Mouse (Mus musculus) right cerebral cortex, postnatal 14 days (tissue): ENCODE results near the gene Lingo2.
"Not testable (repeated sequence)": the region's sequence is repeated elsewhere in the genome, so short reads cannot be mapped to it uniquely, and the experiment has no call there.

ENCODE experiments used
- DNase-seq: peaks from one replicate; pipeline ENCODE4 v3.0.0; 2022

Gene Lingo2

DNA sequence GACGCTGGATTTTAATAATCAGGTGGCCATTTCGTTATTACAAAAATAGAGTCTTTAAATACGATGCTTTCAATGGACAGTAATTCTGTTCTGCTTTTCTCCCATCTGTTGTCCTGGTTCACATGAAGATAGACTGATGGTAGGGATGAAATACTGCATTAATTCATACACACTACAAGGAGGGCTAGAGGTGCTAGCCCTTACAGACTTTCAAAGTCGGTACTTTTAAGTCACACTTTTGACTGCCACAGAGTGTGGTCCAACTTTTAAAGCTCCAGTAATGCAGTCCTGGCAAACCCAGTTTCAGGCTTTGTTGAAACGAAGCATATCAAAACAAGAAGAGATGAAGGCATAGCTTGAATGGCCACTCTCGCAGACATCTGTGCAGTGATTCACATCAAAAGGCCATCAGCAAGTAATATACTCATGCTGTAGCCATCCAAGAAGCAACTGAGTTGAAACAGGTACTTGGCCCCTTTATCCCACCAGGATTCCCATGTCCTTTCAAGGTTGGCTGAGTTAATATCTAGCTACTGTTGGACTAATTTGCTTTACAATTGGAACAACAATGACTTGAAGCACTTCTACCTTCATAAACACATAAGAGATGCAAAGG, 872.5 kb downstream of the Lingo2 start:
- DNase-seq, result no peak

DNA sequence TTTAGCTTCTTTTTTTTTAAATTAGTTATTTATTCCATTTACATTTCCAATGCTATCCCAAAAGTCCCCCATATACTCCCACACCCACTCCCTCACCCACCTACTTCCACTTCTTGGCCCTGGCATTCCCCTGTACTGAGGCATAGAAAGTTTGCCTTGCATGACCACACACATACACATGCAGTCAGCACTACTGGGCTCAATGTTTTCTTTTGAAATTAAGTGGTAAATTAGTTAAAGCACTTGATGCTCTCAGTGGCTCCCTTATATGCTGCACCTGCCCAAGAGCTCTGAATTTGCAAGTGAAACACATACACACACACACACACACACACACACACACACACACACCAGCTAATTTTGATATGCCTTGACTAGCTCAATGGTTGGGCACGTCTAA, 886.8 kb downstream of the Lingo2 start:
- DNase-seq, result not testable (repeated sequence)

DNA sequence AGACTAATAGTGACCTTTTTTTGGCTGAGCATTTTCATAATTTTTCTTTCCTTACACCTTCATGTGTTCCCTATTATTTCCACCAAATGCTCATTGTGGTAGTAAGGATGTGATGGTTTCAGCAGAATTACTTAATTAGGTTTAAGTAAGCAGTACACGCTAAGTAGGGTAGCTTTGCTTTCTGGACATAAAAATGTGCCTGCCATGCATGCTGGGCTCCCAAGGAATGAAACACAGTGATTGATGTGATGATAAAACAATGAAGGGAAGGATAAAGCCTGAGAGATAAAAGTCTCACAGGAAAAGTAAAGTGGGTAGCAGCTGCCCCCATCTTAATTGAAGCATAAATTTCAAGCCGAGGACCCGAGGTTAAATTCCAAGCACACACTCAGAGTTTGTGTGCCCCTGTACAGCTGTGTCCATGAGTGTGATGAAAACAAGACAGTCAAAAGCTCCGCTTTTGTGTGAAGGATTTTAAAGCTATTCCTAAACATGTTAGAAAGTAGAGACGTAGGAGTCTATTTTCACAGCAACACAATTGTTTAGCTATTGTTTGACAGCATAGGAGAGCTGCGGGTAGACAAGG, 898.7 kb downstream of the Lingo2 start:
- DNase-seq, result no peak

DNA sequence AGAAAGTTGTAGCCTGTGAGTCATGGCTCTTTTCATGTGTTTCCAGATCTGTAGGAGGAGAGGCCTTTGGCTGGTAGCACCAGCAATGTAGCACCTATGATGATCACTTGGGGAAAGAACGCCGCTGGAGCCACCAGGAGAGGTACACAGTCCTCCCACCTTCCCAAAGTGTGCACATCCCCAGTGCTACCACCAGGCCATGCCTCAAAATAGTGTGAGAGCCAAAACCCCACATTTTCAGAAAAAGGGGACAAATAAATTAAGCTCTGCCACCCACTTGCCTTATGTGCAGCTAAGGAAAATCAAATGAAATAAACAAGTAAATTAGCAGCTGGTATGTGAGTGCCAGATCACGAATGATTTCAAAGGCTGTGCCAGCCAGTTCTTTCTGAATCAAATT, 911.2 kb downstream of the Lingo2 start:
- no peak for DNase-seq

DNA sequence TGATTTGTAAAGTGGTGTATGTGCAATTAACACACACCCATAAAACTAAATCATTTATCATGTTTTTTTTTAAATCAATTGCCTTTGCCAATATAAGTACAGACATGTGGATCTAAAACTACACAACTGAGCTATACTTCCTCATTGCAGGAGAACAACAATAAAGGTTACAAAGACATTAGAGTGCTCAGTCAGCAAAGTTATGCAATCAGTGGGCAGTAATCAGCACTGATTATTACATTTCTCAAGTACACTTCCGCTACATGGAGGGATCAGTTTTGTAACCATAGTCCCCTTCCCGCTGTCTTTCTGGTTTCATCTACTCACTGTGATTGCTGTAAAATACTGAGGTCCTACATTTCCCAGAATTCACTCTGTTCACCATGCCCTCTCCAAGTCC, 912.8 kb downstream of the Lingo2 start:
- DNase-seq, result no peak

DNA sequence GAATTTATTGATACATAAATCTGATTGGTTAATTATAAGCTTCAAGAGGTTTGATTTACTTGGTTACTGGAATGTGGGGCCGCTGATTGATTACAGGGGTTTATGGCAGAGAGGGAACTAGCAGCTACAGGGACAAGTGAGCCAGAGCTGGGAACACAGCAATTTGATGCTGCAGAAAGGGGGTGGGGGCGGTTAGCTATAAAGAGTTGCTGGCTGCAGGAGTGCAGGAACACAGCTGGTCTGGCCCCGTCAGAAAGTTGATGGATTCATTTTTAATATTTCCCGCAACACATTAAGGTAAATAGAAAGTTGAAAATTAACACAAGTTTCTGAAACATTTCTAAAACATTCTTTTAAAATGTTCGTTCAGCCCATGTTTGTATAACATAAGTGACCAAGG, 919.5 kb downstream of the Lingo2 start:
- no peak for DNase-seq

DNA sequence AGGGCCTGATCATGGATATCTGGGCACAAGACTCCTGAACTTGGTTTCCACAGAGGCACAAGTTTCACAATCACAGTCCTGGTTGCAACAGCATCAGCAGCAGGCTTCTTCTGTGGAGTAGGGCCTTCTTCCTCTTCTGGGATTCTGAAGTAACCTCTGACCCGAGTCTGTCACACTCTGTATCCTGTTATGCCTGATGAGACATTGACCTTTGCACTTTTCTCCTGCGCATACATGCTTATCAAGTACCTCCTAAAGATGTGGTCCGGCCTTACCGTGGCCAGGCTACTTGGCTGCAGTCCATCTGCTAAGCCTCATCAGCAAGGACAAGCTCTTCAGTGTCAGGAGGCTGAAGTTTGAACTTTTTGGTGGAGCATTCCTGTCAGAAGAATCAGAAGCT, 937.4 kb downstream of the Lingo2 start:
- DNase-seq, result no peak

DNA sequence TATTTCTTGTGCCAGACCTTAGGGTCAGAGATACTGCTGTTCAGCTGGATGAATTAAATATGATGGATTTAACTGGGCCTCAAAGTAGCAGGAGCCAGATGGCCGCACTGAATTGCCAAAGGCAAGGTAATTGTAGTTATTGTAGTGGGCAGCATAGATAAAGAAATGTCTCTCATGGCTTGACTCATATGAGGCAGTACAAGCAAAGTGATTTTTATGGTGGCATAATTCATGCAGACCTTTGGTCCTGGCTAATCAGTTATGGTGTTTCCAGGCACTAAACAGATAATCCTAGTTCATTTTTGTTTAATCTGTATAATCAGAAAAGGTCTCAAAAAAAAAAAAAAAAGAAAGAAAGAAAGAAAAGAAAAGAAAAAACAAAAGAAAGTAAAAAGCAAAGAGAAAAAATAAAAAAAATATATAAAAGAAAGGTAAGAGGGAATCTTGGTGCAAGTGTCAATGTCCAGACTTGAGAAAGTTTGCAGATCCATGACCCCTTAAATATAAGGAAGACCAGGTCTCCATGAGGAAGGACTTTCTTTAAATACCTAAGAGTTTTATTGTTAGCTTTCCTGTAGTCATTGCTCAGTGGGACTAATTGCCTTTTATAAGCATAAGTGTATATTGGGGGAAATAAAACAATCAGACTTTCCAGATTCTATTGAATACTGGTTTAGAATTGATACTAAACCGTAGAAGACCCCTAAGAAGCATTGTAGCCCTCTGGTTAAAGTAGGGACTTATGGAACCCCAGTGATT, 959.4 kb downstream of the Lingo2 start:
- no peak for DNase-seq

DNA sequence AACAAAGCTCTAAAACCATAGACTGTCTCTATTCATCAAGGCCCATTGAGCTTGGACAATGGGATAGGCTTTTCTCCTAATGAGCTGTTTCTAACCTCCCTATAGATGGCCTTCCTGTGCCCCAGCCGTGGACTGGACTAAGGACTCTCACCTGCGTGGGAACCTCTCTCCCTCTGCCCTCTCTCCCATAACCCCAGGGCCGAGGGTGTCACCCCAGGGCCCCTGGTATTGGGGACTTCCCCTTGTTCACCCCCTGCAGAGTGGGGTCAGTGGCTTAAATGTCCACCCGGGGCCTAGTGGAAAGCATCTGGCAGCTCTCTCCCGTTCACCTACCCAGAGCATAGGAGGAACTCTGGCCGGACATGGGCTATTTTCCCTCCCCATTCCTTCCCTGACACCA, 965.5 kb downstream of the Lingo2 start:
- DNase-seq, result no peak

DNA sequence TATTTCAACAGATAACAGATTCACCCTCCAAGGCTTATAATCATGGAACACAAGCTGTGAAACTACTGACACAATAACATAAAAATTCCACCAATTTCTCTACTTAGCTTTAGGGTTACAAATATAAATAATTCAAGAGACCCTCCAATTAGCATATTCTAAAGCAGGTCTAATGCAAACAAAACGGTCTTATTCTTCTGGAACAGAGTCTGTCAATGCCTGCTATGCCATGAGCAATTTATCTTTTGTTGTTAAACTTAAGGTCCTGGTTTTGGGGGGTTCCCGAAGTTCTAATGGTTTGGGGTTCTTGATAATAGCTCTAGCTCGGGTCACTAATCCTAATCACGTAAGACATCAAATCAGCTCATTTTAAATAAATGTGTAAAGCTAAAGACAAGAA, 988.0 kb downstream of the Lingo2 start:
- DNase-seq, result no peak

DNA sequence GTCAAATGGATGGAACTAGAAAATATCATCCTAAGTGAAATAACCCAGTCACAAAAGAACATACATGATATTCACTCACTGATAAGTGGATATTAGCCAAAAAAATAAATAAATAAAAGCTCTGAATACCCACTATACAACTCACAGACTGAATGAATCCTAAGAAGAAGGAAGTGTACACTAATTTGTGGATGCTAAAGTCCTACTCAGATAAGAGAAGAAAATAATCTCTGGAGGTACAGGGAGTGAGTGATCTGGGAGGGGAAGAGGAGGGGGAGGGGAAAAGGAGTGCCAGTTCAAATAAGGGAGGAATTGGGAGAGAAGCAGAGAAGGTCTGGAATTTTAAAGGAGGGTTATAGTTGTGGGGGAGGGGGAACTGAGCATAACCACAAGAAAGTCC, 999.7 kb downstream of the Lingo2 start:
- no peak for DNase-seq

DNA sequence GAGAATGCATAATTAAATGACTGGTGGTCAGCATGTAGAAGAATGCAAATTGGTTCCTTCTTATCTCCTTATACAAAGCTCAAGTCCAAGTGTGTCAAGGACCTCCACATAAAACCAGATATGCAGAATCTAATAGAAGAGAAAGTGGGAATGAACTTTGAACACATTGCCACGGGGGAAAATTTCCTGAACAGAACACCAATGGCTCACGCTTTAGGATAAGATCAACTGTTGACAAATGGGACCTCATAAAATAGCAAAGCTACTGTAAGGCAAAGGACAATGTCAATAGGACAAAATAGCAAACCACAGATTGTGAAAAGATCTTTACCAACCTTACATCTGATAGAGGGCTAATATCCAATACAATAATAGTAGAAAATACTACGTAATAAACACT, 1000.3 kb downstream of the Lingo2 start:
- DNase-seq, result no peak

DNA sequence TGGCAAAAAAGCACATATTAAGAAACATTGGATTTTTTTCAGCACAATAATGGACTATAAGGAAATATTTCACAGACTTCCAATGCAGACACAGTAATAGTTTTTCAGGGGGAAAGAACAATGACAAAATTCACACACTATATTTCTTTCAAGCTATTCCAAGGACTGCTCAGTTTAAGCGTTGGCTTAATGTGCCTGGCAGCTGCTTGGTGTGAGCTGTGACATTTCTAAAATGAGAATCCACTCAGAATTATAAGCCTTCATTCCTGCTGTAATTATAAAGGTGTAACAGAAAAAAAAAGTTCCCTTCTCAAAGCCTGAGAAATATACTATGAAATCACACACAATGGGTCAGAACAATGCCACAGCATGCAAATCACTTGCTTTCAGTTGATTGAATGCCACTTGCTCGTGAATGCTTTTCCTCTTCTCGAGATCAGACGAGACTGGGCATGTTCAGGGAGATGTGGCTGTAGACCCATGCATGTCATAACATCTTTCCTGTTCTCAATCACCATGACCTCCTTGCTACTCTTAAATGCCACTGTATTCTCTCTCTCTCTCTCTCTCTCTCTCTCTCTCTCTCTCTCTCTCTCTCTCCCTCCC, 1017.4 kb downstream of the Lingo2 start:
- no peak for DNase-seq

DNA sequence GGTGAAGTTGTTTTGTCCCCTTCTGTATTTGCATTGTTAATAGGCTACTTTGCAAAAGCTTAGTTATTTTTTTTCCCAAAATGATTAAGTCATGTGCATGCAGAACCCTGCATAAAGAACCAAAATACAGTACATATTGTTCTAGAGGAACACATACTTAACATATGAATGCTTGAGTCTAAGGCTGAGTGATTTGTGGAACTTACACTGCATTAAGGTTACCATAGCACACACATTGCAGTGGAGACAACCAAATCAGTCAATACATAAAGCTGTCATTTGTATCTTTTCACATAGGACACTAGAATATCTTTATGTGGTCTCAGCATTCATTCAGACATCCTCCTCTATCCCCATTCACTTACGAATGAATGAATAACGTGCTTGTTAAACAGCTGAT, 1023.8 kb downstream of the Lingo2 start:
- no peak for DNase-seq

DNA sequence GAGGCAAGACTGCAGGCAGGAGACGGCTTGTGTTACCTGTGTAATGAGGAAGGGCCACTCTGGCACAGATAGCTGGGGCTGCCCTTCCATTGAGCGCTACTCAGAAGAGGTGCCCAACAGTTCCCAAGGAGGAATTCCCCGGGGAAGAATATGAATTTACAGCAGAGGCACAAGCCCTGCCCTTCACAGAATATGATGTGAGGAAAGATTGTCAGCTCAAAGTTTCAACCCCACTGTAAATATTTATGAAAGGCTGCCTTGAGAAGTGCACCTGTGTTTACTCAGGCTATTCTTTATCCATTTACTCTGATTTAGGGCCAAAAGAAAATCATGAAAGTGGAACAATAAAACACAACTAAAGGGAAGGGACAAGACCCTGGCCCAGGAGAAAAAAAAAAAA, 1034.1 kb downstream of the Lingo2 start:
- no peak for DNase-seq

DNA sequence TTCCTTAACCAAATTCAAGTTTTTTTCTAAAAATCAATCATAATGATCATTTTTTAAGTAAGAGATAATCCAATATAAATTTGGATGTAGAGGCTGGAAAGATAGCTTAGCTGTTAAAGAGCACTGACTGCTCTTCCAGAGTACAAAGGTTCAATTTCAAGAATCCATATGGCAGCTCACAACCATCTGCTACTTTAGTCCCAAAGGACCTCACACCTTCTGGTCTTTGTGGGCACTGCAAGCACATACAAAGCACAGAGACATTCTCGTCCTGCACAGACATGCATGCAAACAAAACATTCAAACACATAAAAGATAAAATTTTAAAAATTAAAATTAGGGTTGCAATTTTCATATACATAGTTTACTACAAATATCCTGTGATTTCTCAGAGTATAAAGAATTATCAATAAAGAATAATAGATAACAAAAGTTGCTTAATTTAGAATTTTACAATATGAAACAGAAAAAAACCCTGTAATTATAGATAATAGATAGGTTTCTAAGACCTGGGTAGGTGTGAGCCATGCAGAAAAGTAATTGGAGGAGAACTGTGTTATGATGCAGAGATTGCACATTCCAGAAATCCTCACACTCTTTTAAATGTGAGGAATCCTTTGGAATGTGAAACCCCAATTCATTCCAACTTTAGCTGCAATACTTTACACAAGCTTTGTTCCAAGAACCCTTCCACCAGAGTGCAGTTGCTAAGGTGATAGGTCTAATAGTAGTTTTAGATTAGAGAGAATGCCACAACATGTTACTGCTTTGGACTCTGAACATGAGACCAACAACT, 1053.6 kb downstream of the Lingo2 start:
- DNase-seq, result no peak

DNA sequence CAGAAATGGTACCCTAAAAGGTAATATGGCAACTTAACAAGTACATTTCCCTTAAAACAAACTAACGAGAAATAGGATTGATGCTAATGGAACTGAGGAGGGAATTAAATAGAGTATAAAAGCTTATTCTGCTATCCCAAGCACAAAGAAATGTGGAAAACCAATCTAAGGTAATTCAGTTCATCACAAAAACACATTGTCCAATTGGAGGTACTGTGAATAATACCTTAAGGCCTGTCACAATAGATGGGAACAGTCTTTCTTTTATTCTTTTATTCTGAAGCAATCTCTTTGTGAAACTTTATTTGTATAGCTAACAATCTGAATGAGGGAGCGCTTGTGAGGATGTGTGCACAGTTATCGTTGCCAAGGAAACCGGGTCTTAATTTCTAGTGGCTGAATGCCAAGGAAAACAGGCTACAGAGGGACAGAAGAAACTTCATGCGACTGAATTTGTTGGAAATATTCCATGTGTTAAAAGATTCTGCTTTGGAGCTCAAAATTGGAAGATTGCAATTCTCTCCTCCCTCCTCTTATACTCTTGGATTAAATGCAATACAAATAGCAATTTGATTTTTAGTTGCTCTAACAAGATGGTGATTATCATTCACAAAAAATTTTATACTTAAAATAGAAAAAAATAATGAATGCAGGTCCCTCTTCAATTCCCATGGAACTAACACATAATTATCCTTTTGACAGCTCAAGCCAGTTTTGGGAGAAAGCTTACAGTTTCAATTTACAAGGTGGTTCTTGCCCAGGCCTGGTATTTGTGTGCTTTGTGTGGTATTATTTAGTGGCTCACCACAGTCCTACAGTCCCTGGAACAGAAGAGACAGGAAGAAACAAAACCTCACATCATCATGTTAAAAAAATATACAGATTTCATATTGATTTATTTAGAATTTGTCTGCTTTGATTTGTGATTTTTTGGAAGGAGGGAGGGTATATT, 1065.7 kb downstream of the Lingo2 start:
- no peak for DNase-seq

DNA sequence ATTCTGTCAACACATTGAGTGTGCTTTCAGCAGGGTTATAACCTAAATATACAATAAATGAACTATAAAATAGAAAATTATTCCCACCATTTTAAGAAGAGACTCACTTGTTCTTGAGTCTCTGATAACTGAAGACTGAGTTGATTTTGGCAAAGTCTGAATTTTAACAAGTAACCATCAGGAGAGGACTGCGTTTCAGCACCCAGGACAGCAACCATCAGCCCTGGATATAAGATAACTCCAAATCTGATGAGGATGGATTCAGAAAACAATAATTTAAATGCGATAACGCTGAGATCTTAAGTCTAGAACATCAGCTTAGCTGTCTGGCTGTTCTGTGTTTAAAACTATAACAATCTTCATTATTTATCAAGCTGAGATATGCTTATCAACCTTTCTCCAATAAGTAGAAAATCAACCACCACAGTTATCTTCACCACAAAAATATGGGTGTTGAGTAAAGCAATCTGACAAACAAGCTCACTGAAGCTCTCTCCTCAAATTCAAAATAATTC, 1066.5 kb downstream of the Lingo2 start:
- no peak for DNase-seq

DNA sequence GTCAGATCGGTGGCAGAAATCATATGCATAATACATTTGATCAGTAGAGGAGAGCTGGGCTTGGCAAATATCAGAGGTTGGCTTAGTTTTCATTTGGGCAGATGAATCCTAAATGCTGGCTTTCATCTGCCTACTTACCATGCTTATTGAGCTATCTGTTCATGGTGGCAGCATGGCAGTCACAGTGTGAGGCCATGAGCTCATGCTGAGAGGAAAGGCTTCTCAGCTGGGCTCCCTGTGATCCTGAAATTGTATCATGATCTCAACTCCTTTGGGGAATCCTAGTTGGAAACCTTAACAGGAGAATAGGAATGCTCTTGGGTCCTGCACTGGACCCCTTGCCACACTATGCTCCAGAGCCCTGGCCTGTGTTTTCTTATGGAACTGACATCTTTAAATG, 1105.0 kb downstream of the Lingo2 start:
- no peak for DNase-seq

DNA sequence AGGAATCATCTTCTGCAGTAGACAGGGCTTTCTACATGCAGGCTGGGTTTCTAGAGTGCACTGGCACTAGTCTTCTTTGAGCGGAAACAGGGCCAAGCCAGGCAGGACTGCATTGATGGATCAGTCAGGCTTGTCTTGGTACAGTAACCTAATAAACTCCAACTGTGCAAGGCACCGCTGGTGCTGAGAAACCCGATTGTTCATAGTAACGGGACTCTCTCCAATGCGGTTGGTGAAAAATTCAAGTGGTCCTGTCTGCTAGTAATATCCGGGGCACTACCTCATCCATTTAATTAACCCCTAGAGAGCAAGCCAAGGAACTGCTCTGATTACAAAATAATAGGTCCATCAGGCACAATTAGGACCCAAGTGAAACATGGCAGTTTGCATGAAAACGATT, 1106.4 kb downstream of the Lingo2 start:
- no peak for DNase-seq

DNA sequence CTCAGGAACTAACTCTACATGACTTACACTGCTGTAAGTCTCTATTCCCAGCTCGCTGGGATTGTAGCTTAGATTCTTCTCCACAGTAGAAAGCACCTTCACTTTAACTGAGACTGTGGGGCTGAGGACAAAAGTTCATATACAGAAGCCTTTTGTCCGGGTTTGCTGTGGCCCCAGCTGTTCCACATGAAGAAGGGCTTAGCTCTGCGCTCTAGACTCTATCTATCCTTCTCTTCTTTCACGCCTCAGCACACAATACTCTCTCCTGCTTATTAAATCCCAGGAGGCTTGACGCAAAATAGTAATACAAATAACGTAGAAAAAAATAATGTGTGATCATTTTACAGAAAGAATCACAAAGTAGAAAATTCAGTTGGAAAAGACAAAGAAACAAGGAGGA, 1107.0 kb downstream of the Lingo2 start:
- no peak for DNase-seq

DNA sequence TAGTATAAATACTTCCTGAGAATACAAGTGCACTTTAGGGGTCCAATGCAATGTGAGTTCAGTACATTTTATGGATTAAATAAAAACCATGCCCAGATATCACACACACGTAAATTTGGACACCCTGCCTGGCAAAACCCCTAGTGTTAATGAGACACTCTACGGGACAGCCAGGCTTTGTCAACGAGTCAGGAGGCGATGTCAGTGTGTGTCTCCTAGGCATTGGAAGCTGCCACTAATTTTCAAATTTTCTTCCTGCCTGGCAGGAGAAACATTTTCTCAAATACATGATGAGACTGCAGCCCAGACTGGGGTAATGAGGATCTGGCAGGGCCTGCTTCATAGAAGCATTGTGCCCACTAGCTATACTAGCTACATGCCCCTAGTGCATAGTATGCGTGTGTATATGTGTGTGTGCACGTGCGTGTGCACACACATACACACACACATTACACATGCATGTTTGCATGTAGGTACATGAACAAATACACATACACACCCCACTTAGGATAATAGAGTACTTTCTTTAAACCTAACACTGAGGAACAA, 1128.2 kb downstream of the Lingo2 start:
- DNase-seq, result no peak
